Mouse (Mus musculus): ENCODE data around the gene Eps8.

DNA sequence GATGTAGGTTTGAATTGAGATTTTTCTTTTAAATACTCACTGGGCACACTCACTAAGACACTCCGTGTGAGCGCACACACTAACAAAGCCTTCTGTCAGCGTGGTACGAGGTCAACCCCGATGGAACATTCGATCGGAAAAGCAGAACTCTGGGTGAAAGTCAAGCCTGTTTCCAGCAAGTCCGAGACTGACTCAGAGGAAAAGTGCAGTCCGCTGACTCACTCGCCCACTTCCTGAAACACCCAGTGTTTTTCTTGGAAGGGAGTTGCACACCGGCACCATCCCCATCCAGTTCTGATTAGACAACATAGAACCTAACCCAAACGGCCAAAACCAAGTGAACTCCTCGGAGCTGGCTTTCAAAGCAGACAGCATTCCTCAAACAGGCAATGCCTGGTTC is 95.8 kb downstream of the Eps8 start:
- TF ChIP-seq CTCF (IDR thresholded peaks at IDR 0.05; ENCODE audit: borderline replicate concordance, insufficient read depth, low read depth, low read length): no peak
- no peak for TF ChIP-seq POLR2A (IDR thresholded peaks at IDR 0.05; ENCODE audit: borderline replicate concordance, insufficient read depth, low read length)
